Mouse (Mus musculus) MN1 (cell line): ENCODE measurements around the gene Sim2.

Source experiments
- DNase-seq: peaks from one replicate; pipeline ENCODE4 v3.0.0-alpha.2; 2016; ENCODE audit warnings: low spot score

The Sim2 gene

GRCm38 (mm10) chr16:94164236-94164635 is 79.5 kb downstream of the Sim2 start:
- DNase-seq, result no peak

- DNase-seq, result no peak
These were observed 80.2 kb downstream of the Sim2 start for GRCm38 (mm10) chr16:94164978-94165377.

- no peak for DNase-seq
These were observed 84.2 kb downstream of the Sim2 start for GRCm38 (mm10) chr16:94168655-94169545.

- DNase-seq, result no peak
These were observed 85.5 kb downstream of the Sim2 start for GRCm38 (mm10) chr16:94170218-94170617.

- no peak for DNase-seq
These were observed 88.6 kb downstream of the Sim2 start for GRCm38 (mm10) chr16:94173361-94173760.

GRCm38 (mm10) chr16:94175366-94175986 is 90.7 kb downstream of the Sim2 start:
- DNase-seq, result no peak
